Mouse (Mus musculus) lung, adult 2 months (tissue): ENCODE measurements around the gene Lin28b. TPM values are rescaled to one million over a fixed set of nuclear protein-coding genes. Genes with fewer than 3 reads are reported as not detected.
A peak's percentile ranks its signal among the peaks of the same experiment; 100 is the strongest.

Experiments used
- DNase-seq: peaks from one replicate; pipeline ENCODE4 v3.0.0; 2022
- H3K4me1 ChIP-seq: fragments of 200-500 bp; 2 replicates; pipeline ENCODE4 v1.6.1; 2011; ENCODE audit warnings: low read length; ENCODE audit not compliant: control insufficient read depth, insufficient read depth
- H3K4me3 ChIP-seq: fragments of 200-500 bp; replicated peaks from 2 replicates; pipeline ENCODE3; 2011; ENCODE audit warnings: low read depth, mild to moderate bottlenecking, control low read depth, low read length; ENCODE audit errors: extremely low read depth
- CTCF ChIP-seq: fragments of 200-500 bp; IDR thresholded peaks from 2 replicates; pipeline ENCODE4 v1.5.1; 2011; ENCODE audit warnings: mild to moderate bottlenecking, low read length, control low read depth; ENCODE audit not compliant: insufficient read depth
- POLR2A ChIP-seq: fragments of 200-500 bp; IDR thresholded peaks from 2 replicates; pipeline ENCODE4 v1.6.1; 2011; ENCODE audit warnings: low read depth, mild to moderate bottlenecking, control low read depth, low read length, borderline replicate concordance; ENCODE audit errors: extremely low read depth
- WGBS: fragments of 180-500 bp; shearing (Covaris S2); methylation state at CpG from one replicate; pipeline ENCODE4 v1.1.7; 2018; 5-methylcytosine and 5-hydroxymethylcytosine counted together
- polyA plus RNA-seq: library from polyadenylated mRNA; depleted of rRNA; stranded (reverse); fragments of >200 nt; gene quantifications from 2 replicates; pipeline ENCODE4 v1.2.3, GENCODE M21; 2012

The Lin28b gene
- polyA plus RNA-seq, 1 experiment, result not detected

GRCm38 (mm10) chr10:45411741-45412140 is 74.5 kb downstream of the Lin28b start:
- H3K4me1 ChIP-seq, result no peaks in the 10 kb centered on the region
- no peak for TF ChIP-seq POLR2A
- TF ChIP-seq CTCF, result no peak
- WGBS, result 59% methylated on average over 2 of the region's 2 CpGs
- DNase-seq, result no peak
- H3K4me3 ChIP-seq, result no peak overlapping the region

DNA sequence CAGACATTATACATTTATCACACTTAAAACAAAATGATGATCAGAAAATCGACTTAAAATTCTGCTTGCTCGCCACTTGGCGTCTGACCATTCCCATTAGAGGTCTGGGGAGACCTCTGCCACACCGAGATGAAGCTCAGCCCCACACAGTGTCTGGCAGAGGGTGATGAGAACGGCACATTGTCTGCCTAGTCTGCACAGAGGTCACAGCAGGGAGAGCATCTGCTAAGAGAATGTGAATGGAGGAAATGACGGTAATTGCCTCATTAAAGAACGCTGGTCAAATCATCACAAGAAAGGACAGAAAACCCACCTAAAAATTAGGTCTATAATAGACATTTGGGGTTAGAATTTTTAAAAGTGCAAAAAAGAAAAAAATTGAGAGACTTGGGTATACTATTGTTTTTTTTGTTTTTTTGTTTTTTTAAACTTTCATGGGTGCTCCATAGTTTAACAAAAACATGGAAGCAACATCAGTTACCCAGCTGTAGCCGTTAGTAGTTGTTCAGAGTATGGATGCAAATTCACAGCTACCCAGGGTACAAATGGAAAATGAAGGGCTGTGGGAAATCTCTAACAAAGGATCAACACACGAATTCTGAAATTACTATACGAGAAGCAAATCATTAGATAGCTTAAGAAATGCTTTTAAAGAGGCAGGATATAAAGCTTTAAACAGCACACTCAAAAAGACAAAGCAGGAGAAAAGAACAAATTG is 75.4 kb downstream of the Lin28b start:
- no peak for DNase-seq
- TF ChIP-seq CTCF, result no peak
- no peak for TF ChIP-seq POLR2A
- H3K4me1 ChIP-seq, result no peaks in the 10 kb centered on the region
- H3K4me3 ChIP-seq, result no peak overlapping the region
- 66% methylated on average over 10 of the region's 10 CpGs for WGBS

DNA sequence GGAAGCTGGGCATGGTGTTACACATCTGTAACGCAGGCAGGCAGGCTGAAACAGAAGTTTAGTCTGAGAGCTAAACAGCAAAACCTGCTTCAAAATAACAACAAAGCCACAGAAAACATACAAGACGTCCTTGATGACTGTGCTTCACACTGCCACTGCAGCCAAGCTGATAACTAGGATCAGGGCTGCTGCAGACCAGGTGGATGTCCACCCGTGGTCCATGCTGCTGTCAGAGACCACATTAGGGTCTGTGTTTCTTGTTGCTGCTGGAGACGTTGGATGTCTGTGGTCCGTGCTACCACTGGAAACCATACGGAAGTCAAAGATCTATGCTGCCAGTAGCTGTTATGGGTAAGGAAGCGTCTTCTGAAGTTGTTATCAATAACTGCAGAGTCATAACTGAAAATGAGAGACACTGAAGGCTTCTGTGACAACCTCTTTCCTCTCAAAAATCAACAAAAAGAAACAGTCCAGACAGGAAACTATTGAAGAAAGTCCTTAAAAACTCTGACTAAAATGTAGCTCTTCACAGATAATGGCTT is 86.4 kb downstream of the Lin28b start:
- TF ChIP-seq CTCF (no peak), POLR2A (no peak)
- WGBS, result 71% methylated on average over 7 of the region's 7 CpGs
- no peak overlapping the region for H3K4me3 ChIP-seq
- no peak for DNase-seq
- no peaks in the 10 kb centered on the region for H3K4me1 ChIP-seq

GRCm38 (mm10) chr10:45398211-45398610 is 88.0 kb downstream of the Lin28b start:
- no peak for DNase-seq
- 72% methylated on average over 1 of the region's 1 CpGs for WGBS
- H3K4me3 ChIP-seq, result no peak overlapping the region
- H3K4me1 ChIP-seq, result no peaks in the 10 kb centered on the region
- no peak for TF ChIP-seq CTCF
- no peak for TF ChIP-seq POLR2A

GRCm38 (mm10) chr10:45382637-45382958 is 103.6 kb downstream of the Lin28b start:
- 65% methylated on average over 3 of the region's 3 CpGs for WGBS
- no peaks in the 10 kb centered on the region for H3K4me1 ChIP-seq
- H3K4me3 ChIP-seq, result no peak overlapping the region
- TF ChIP-seq CTCF (no peak), POLR2A (no peak)
- DNase-seq, result no peak

GRCm38 (mm10) chr10:45381937-45382636 is 104.1 kb downstream of the Lin28b start:
- H3K4me1 ChIP-seq, result no peaks in the 10 kb centered on the region
- no peak for DNase-seq
- TF ChIP-seq CTCF (no peak), POLR2A (no peak)

DNA sequence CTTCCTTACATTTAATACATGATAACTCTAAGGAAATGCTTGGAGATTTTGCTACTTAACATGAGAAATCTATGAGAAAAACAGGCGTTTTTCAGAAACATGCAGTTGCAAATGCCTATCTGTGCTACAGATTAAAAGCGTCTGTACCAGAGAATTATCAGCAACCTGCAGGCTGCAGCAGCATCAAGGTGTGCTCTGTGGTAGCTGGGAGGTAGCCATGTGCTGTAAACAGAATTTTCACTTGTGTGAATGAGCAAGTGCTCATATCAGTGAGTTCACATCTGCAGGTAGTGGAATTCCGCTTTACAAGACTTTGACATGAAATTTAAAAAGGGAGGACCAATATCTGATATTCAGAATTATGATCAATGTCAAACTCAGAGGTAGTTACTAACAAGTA is 107.9 kb downstream of the Lin28b start:
- 82% methylated on average over 3 of the region's 3 CpGs for WGBS
- no peak for DNase-seq
- Histone ChIP-seq H3K4me3 (no peak overlapping the region), H3K4me1 (no peaks in the 10 kb centered on the region)
- TF ChIP-seq POLR2A (no peak), CTCF (no peak)

More at GRCm38 (mm10) chr10:45381937-45382636, 104.1 kb downstream of the Lin28b start:
- H3K4me3 ChIP-seq, result no peak overlapping the region

- DNase-seq, result peak; percentile 31
- 34% methylated on average over 4 of the region's 4 CpGs for WGBS
- no peak overlapping the region for H3K4me3 ChIP-seq
- no peaks in the 10 kb centered on the region for H3K4me1 ChIP-seq
- TF ChIP-seq CTCF (peak; percentile 81), POLR2A (no peak)
Observed at GRCm38 (mm10) chr10:45372994-45373692, 113.1 kb downstream of the Lin28b start.

DNA sequence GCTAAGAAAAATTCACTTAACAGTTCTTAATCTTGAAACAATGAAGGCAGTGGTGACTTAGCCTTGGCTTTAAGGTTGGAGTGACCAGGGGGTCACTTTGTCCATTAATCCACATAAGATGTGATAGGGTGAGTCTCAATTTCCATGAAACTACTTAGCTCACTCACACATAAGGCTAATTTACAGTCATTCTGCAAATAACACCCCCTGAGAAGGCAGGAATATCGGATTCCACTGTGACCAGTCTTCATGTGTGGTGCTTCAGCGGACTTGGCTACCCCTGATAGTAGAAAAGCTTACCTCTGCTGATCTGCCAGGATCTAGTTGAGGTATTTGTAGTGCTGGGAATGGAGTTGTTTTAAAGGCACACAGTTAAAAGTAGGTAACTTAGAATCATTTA is 115.7 kb downstream of the Lin28b start:
- DNase-seq, result no peak
- TF ChIP-seq CTCF (no peak), POLR2A (no peak)
- no peak overlapping the region for H3K4me3 ChIP-seq
- H3K4me1 ChIP-seq, result no peaks in the 10 kb centered on the region
- 84% methylated on average over 2 of the region's 2 CpGs for WGBS

GRCm38 (mm10) chr10:45369639-45370038 is 116.6 kb downstream of the Lin28b start:
- H3K4me1 ChIP-seq, result no peaks in the 10 kb centered on the region
- TF ChIP-seq POLR2A (no peak), CTCF (no peak)

More at GRCm38 (mm10) chr10:45369639-45370038, 116.6 kb downstream of the Lin28b start:
- 57% methylated on average over 3 of the region's 3 CpGs for WGBS
- no peak for DNase-seq
- no peak overlapping the region for H3K4me3 ChIP-seq
